Mouse (Mus musculus) olfactory bulb, adult 2 months (tissue): Measurements from ENCODE around the gene Ctdsp1. TPM values are rescaled to one million over a fixed set of nuclear protein-coding genes. Genes with fewer than 3 reads are reported as not detected.
A peak's percentile ranks its signal among the peaks of the same experiment; 100 is the strongest.

Source experiments
- H3K27ac ChIP-seq: fragments of 200-500 bp; 2 replicates; pipeline ENCODE4 v1.5.1; 2012; ENCODE audit warnings: low read depth, low read length; ENCODE audit not compliant: insufficient read depth
- H3K4me1 ChIP-seq: fragments of 200-500 bp; 2 replicates; pipeline ENCODE4 v1.6.1; 2012; ENCODE audit warnings: low read length; ENCODE audit not compliant: control insufficient read depth, insufficient read depth
- H3K4me3 ChIP-seq: fragments of 200-500 bp; 2 replicates; pipeline ENCODE4 v1.5.1; 2012; ENCODE audit warnings: mild to moderate bottlenecking, low read depth, low read length, moderate library complexity; ENCODE audit not compliant: insufficient read depth
- CTCF ChIP-seq: fragments of 200-500 bp; IDR thresholded peaks from 2 replicates; pipeline ENCODE4 v1.5.1; 2012; ENCODE audit warnings: low read depth, mild to moderate bottlenecking, low read length, moderate library complexity; ENCODE audit not compliant: insufficient read depth
- POLR2A ChIP-seq: fragments of 200-500 bp; IDR thresholded peaks from 2 replicates; pipeline ENCODE4 v1.6.1; 2012; ENCODE audit warnings: mild to moderate bottlenecking, low read depth, low read length, moderate library complexity; ENCODE audit not compliant: insufficient read depth
- WGBS: fragments of 180-500 bp; shearing (Covaris S2); methylation state at CpG from one replicate; pipeline ENCODE4 v1.1.7; 2018; 5-methylcytosine and 5-hydroxymethylcytosine counted together
- polyA plus RNA-seq: library from polyadenylated mRNA; stranded (reverse); fragments of >200 nt; gene quantifications from 2 replicates; pipeline ENCODE4 v1.2.4, GENCODE M21; 2012; ENCODE audit warnings: low replicate concordance; ENCODE audit not compliant: missing spikeins, insufficient read depth, insufficient read length

The Ctdsp1 gene
- polyA plus RNA-seq, 1 experiment: not detected

DNA sequence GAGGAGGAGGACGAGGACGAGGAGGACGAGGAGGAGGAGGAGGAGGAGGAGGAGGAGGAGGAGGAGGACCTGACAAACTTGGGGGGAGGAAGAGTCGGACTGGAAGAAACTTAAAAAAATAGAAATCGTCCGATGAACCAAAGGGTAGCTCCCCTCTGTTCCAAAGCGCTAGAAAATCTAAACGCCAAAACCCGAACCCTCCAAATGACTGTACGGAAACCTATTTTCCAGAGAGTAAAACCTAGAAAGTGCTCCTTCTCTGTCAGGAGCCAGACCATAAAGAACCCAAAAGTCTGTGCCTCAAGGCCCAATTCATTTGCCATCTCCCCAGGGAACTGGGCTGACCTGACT lies 5.0 kb upstream of the Ctdsp1 start:
- WGBS: 19% methylated on average over 7 of the region's 10 CpGs
- no peak for TF ChIP-seq CTCF
- TF ChIP-seq POLR2A: no peak
- peaks cover 18% of the 10 kb centered on the region for H3K4me1 ChIP-seq
- H3K4me3 ChIP-seq: peak overlapping the region; percentile 99
- peak overlapping the region; percentile 100 for H3K27ac ChIP-seq

DNA sequence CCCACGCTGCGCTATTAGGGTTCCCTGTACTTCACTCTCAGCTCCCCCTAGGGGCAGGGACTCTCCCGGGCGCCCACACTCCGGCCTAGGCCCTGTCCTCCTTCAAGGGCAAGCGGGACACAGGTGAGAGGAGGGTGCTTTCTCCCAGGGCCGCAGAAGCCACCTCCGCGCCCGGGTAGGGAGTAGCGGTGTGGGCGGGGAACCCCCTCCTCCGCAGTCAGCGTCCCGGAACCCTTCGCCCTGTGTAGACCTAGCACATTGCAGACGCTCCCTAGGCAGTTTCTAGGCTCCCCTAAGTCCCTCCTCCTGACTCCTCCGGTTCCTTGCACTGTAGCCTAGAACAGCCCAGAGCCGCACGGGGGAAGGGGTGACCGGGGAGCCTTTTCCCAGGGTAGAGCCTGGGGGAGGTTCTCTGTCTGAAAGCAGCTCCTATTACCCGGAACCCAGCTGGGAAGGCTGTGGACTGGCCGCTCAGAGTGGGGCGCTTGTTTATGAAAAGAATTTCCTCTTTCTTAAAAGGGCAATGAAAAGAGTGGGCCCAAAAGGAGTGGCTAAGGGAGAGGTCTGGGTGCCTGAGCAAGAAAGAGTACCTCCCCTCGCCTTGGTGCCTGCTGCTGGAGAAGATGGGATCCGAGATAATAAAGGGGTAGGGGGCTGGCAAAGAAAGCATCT lies 4.5 kb upstream of the Ctdsp1 start:
- TF ChIP-seq POLR2A (peak; percentile 48; the same call in 1 of the 2 replicates), CTCF (peak; percentile 81; the same call in 1 of the 2 replicates)
- peaks cover 18% of the 10 kb centered on the region for H3K4me1 ChIP-seq
- peak overlapping the region; percentile 99 for H3K4me3 ChIP-seq
- peak overlapping the region; percentile 100 for H3K27ac ChIP-seq
- WGBS: under 1% methylated on average over 26 of the region's 26 CpGs

DNA sequence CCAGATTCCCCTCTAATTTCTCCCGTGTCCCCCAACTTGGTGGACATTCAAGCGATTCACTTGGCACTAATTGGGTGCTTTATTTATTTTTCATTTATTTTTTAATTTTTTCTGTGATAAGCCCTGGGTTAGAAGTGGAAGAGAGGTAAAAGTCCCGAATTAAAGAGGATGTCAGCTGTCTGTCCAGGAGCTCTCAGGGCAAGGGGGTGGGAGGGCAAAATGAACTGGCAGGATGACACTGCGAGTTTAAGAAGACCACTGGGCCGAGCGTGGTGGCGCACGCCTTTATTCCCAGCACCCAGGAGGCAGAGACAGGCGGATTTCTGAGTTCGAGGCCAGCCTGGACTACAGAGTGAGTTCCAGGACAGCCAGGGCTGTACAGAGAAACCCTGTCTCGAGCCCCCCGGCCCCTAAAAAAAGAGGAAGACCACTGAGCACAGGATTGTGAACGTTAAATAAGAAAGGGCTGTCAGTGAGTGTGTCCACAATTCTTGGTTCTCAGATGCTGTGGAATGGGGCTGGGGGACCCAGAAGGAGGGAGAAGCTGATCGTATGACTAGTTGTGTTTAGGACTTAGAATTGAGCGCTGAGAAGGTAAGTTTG lies 3.8 kb upstream of the Ctdsp1 start:
- H3K4me1 ChIP-seq: peaks cover 21% of the 10 kb centered on the region
- H3K4me3 ChIP-seq: peak overlapping the region; percentile 99
- TF ChIP-seq CTCF (no peak), POLR2A (no peak)
- 45% methylated on average over 15 of the region's 15 CpGs for WGBS
- H3K27ac ChIP-seq: peak overlapping the region; percentile 100

- TF ChIP-seq POLR2A (no peak), CTCF (no peak)
- peaks cover 29% of the 10 kb centered on the region for H3K4me1 ChIP-seq
- H3K4me3 ChIP-seq: no peak overlapping the region
- H3K27ac ChIP-seq: no peak overlapping the region
- 86% methylated on average over 7 of the region's 7 CpGs for WGBS
Observed at GRCm38 (mm10) chr1:74388398-74388920, 2.9 kb upstream of the Ctdsp1 start.

GRCm38 (mm10) chr1:74389831-74390286 lies 1.4 kb upstream of the Ctdsp1 start:
- TF ChIP-seq CTCF (no peak), POLR2A (no peak)
- H3K4me1 ChIP-seq: peaks cover 29% of the 10 kb centered on the region
- WGBS: 35% methylated on average over 29 of the region's 29 CpGs
- no peak overlapping the region for H3K4me3 ChIP-seq
- H3K27ac ChIP-seq: no peak overlapping the region

GRCm38 (mm10) chr1:74390287-74390906 lies 912 bp upstream of the Ctdsp1 start:
- H3K27ac ChIP-seq: no peak overlapping the region
- no peak overlapping the region for H3K4me3 ChIP-seq
- peak; percentile 26; the same call in 1 of the 2 replicates for TF ChIP-seq CTCF
- TF ChIP-seq POLR2A: no peak
- peaks cover 29% of the 10 kb centered on the region for H3K4me1 ChIP-seq
- 12% methylated on average over 21 of the region's 21 CpGs for WGBS

- WGBS: under 1% methylated on average over 62 of the region's 63 CpGs
- peak; percentile 9; the same call in 1 of the 2 replicates for TF ChIP-seq CTCF
- no peak for TF ChIP-seq POLR2A
- peak overlapping the region; percentile 12; the same call in 1 of the 2 replicates for H3K27ac ChIP-seq
- peaks cover 30% of the 10 kb centered on the region for H3K4me1 ChIP-seq
- peak overlapping the region; percentile 67 for H3K4me3 ChIP-seq
Observed at GRCm38 (mm10) chr1:74391844-74392441, 634 bp downstream of the Ctdsp1 start.

- WGBS: 2% methylated on average over 16 of the region's 16 CpGs
- H3K27ac ChIP-seq: 0 out of 2 replicates have a peak overlapping the region, but pooled peaks have one; percentile 12
- peaks cover 28% of the 10 kb centered on the region for H3K4me1 ChIP-seq
- H3K4me3 ChIP-seq: peak overlapping the region; percentile 67
- no peak for TF ChIP-seq POLR2A
- no peak; the same call in 1 of the 2 replicates for TF ChIP-seq CTCF
Observed at GRCm38 (mm10) chr1:74392446-74392994, 1.2 kb downstream of the Ctdsp1 start.

DNA sequence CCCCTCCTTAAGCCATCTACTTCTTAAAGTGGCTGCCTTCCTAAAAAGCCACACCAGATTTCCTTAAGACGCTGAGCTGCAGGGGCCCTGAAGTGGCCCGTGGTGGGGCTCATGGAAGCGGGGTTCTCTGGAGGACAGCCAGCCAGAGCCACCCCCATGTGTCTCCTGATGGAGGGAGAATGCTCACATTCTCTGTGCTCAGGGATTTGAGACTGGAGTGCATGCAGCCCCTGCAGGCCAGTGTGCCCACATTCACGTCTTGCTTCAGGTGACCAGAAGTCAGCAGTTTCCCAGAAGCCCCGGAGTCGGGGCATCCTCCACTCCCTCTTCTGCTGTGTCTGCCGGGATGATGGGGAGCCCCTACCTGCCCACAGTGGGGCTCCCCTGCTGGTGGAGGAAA lies 1.7 kb downstream of the Ctdsp1 start:
- WGBS: 33% methylated on average over 7 of the region's 7 CpGs
- TF ChIP-seq POLR2A: no peak
- no peak for TF ChIP-seq CTCF
- H3K4me3 ChIP-seq: peak overlapping the region; percentile 67

More for the DNA sequence above, 1.7 kb downstream of the Ctdsp1 start:
- Histone ChIP-seq H3K27ac (no peak overlapping the region), H3K4me1 (peaks cover 32% of the 10 kb centered on the region)
